Mouse (Mus musculus) liver, adult 2 months (tissue): ENCODE measurements around the gene B4galt5. TPM values are rescaled to one million over a fixed set of nuclear protein-coding genes. Genes with fewer than 3 reads are reported as not detected.
"Not testable (repeated sequence)": the region's sequence is repeated elsewhere in the genome, so short reads cannot be mapped to it uniquely, and the experiment has no call there.

Experiments
- DNase-seq: peaks from one replicate; pipeline ENCODE4 v3.0.0-alpha.2; 2011; ENCODE audit warnings: low read depth, low spot score; ENCODE audit errors: extremely low read depth
- H3K27ac ChIP-seq: fragments of 200-500 bp; replicated peaks from 2 replicates; pipeline ENCODE4 v1.5.1; 2012; ENCODE audit warnings: low read depth, mild to moderate bottlenecking, control low read depth, inconsistent platforms, low read length; ENCODE audit not compliant: insufficient read depth
- H3K27me3 ChIP-seq: fragments of 200-500 bp; 2 replicates; pipeline ENCODE4 v1.6.1; 2012; ENCODE audit warnings: mild to moderate bottlenecking, moderate library complexity, low read length, inconsistent platforms; ENCODE audit not compliant: control insufficient read depth, insufficient read depth
- H3K36me3 ChIP-seq: fragments of 200-500 bp; 2 replicates; pipeline ENCODE4 v1.6.1; 2012; ENCODE audit warnings: low read length, inconsistent platforms; ENCODE audit not compliant: control insufficient read depth, insufficient read depth
- H3K4me1 ChIP-seq: fragments of 200-500 bp; 2 replicates; pipeline ENCODE4 v1.6.1; 2011; ENCODE audit warnings: low read length; ENCODE audit not compliant: control insufficient read depth, insufficient read depth
- H3K4me3 ChIP-seq: fragments of 200-500 bp; 2 replicates; pipeline ENCODE4 v1.5.1; 2011; ENCODE audit warnings: low read depth, mild to moderate bottlenecking, control low read depth, low read length, moderate library complexity; ENCODE audit not compliant: insufficient read depth
- H3K79me2 ChIP-seq: fragments of 200-500 bp; 2 replicates; pipeline ENCODE4 v1.6.1; 2012; ENCODE audit warnings: inconsistent platforms, mild to moderate bottlenecking, low read length, moderate library complexity; ENCODE audit not compliant: control insufficient read depth, insufficient read depth
- H3K9ac ChIP-seq: fragments of 200-500 bp; 2 replicates; pipeline ENCODE4 v1.6.1; 2012; ENCODE audit warnings: low read depth, mild to moderate bottlenecking, control low read depth, inconsistent platforms, low read length
- CTCF ChIP-seq: fragments of 200-500 bp; IDR thresholded peaks from 2 replicates; pipeline ENCODE4 v1.5.1; 2011; ENCODE audit warnings: low read depth, low read length, control low read depth
- POLR2A ChIP-seq: fragments of 200-500 bp; IDR thresholded peaks from 2 replicates; pipeline ENCODE4 v1.6.1; 2011; ENCODE audit warnings: low read length, control low read depth; ENCODE audit not compliant: insufficient read depth; ENCODE audit errors: extremely low read depth
- WGBS: fragments of 180-500 bp; shearing (Covaris S2); methylation state at CpG from one replicate; pipeline ENCODE4 v1.1.7; 2018; 5-methylcytosine and 5-hydroxymethylcytosine counted together
- polyA plus RNA-seq: library from polyadenylated mRNA; depleted of rRNA; stranded (reverse); fragments of >200 nt; gene quantifications from 2 replicates; pipeline ENCODE4 v1.2.3, GENCODE M21; 2012; rRNA removed
- total RNA-seq: library from RNA; depleted of rRNA; stranded (reverse); fragments of >200 nt; gene quantifications from 2 replicates; pipeline ENCODE4 v1.2.3, GENCODE M21; 2014; rRNA removed

Gene B4galt5
- total RNA-seq: 8.1 and 17.7 TPM in 2 replicates
- 14.9 and 15.7 TPM in 2 replicates for polyA plus RNA-seq

GRCm38 (mm10) chr2:167348376-167349282, at the start of gene B4galt5:
Gene B4galt5 (minus strand): TSS chr2:167349183.
- WGBS: 1% methylated on average over 82 of the region's 111 CpGs

GRCm38 (mm10) chr2:167396420-167396819, 47.4 kb upstream of the B4galt5 start:
- not testable (repeated sequence) for H3K27me3 ChIP-seq, H3K36me3 ChIP-seq, DNase-seq, H3K79me2 ChIP-seq, H3K27ac ChIP-seq, H3K4me1 ChIP-seq, H3K9ac ChIP-seq, H3K4me3 ChIP-seq
- WGBS: 98% methylated on average over 9 of the region's 9 CpGs

More at GRCm38 (mm10) chr2:167348376-167349282, at the start of gene B4galt5:
- H3K36me3 ChIP-seq: no peaks in the 10 kb centered on the region
- peak within 1 kb of the TSS; percentile 84 for H3K27ac ChIP-seq
- H3K4me1 ChIP-seq: peaks cover 21% of the 10 kb centered on the region
- H3K9ac ChIP-seq: peak within 1 kb of the TSS; percentile 97
- TF ChIP-seq CTCF (no peak), POLR2A (0 out of 2 replicates have a peak, but pooled peaks have one; percentile 47)
- no peak for DNase-seq
- H3K79me2 ChIP-seq: peaks cover 31% of the 10 kb centered on the region
- no peaks in the 10 kb centered on the region for H3K27me3 ChIP-seq
- peak within 1 kb of the TSS; percentile 74 for H3K4me3 ChIP-seq

- Histone ChIP-seq H3K79me2 (no peaks in the 10 kb centered on the region), H3K27me3 (no peaks in the 10 kb centered on the region), H3K9ac (no peak overlapping the region), H3K27ac (no peak overlapping the region), H3K4me3 (no peak overlapping the region), H3K36me3 (no peaks in the 10 kb centered on the region), H3K4me1 (no peaks in the 10 kb centered on the region)
- 82% methylated on average over 7 of the region's 7 CpGs for WGBS
- TF ChIP-seq POLR2A (no peak), CTCF (no peak)
- DNase-seq: no peak
Observed at GRCm38 (mm10) chr2:167394426-167394825, 45.4 kb upstream of the B4galt5 start.

GRCm38 (mm10) chr2:167386998-167387397, 38.0 kb upstream of the B4galt5 start:
- DNase-seq: no peak
- H3K4me1 ChIP-seq: no peaks in the 10 kb centered on the region

GRCm38 (mm10) chr2:167386456-167386855, 37.5 kb upstream of the B4galt5 start:
- WGBS: 89% methylated on average over 4 of the region's 4 CpGs
- Histone ChIP-seq H3K79me2 (no peaks in the 10 kb centered on the region), H3K27ac (no peak overlapping the region), H3K4me1 (peaks cover under 1% of the 10 kb centered on the region; the same call in 1 of the 2 replicates), H3K27me3 (no peaks in the 10 kb centered on the region), H3K9ac (no peak overlapping the region), H3K4me3 (no peak overlapping the region), H3K36me3 (no peaks in the 10 kb centered on the region)
- no peak for TF ChIP-seq POLR2A
- DNase-seq: no peak

More at GRCm38 (mm10) chr2:167386998-167387397, 38.0 kb upstream of the B4galt5 start:
- Histone ChIP-seq H3K79me2 (no peaks in the 10 kb centered on the region), H3K36me3 (no peaks in the 10 kb centered on the region), H3K27me3 (no peaks in the 10 kb centered on the region), H3K4me3 (no peak overlapping the region), H3K9ac (no peak overlapping the region), H3K27ac (no peak overlapping the region)
- TF ChIP-seq POLR2A: no peak
- TF ChIP-seq CTCF: no peak
- 92% methylated on average over 6 of the region's 6 CpGs for WGBS

GRCm38 (mm10) chr2:167383666-167384083, 34.7 kb upstream of the B4galt5 start:
- Histone ChIP-seq H3K27ac (no peak overlapping the region), H3K9ac (no peak overlapping the region), H3K36me3 (no peaks in the 10 kb centered on the region), H3K79me2 (no peaks in the 10 kb centered on the region), H3K27me3 (no peaks in the 10 kb centered on the region), H3K4me3 (no peak overlapping the region), H3K4me1 (peaks cover 12% of the 10 kb centered on the region)
- DNase-seq: no peak
- WGBS: 78% methylated on average over 13 of the region's 13 CpGs
- TF ChIP-seq CTCF (no peak), POLR2A (no peak)
